Mouse (Mus musculus) heart, postnatal 0 days (tissue): ENCODE data around the gene Fhl2. TPM values are rescaled to one million over a fixed set of nuclear protein-coding genes. Genes with fewer than 3 reads are reported as not detected.

ENCODE experiments used
- ATAC-seq: fragments of 200-750 bp; cut with Nextera tagmentation; 2 replicates; pipeline ENCODE4 v1.8.0; 2017; ENCODE audit warnings: low read depth, moderate number of reproducible peaks, moderate library complexity; ENCODE audit not compliant: insufficient read depth
- DNase-seq: peaks from one replicate; pipeline ENCODE4 v3.0.0-alpha.2; 2016; ENCODE audit warnings: low spot score
- H3K27ac ChIP-seq: fragments of 300-500 bp; sonication (generic); 2 replicates; pipeline ENCODE4 v1.5.1; 2014; ENCODE audit warnings: low read depth, mild to moderate bottlenecking
- H3K27me3 ChIP-seq: fragments of 300-500 bp; sonication (generic); 2 replicates; pipeline ENCODE4 v1.6.1; 2014; ENCODE audit warnings: low read length, mixed read lengths; ENCODE audit not compliant: control insufficient read depth, insufficient read depth
- H3K36me3 ChIP-seq: fragments of 300-500 bp; sonication (generic); replicated peaks from 2 replicates; pipeline ENCODE4 v1.6.1; 2014; ENCODE audit warnings: low read length, mixed read lengths; ENCODE audit not compliant: control insufficient read depth, insufficient read depth
- H3K4me1 ChIP-seq: fragments of 300-500 bp; sonication (generic); 2 replicates; pipeline ENCODE4 v1.6.1; 2014; ENCODE audit warnings: antibody characterized with exemption; ENCODE audit not compliant: control insufficient read depth, insufficient read depth
- H3K4me2 ChIP-seq: fragments of 300-500 bp; sonication (generic); 2 replicates; pipeline ENCODE4 v1.6.1; 2014; ENCODE audit warnings: low read depth, mild to moderate bottlenecking, low read length, moderate library complexity
- H3K4me3 ChIP-seq: fragments of 300-500 bp; sonication (generic); 2 replicates; pipeline ENCODE4 v1.5.1; 2014; ENCODE audit warnings: low read depth, low read length
- H3K9ac ChIP-seq: fragments of 300-500 bp; sonication (generic); replicated peaks from 2 replicates; pipeline ENCODE4 v1.6.1; 2014; ENCODE audit warnings: low read depth, low read length, mixed read lengths
- H3K9me3 ChIP-seq: fragments of 300-500 bp; sonication (generic); replicated peaks from 2 replicates; pipeline ENCODE4 v1.6.1; 2016; ENCODE audit warnings: low read length; ENCODE audit not compliant: control insufficient read depth
- CTCF ChIP-seq: IDR thresholded peaks from 2 replicates; pipeline ENCODE4 v1.5.1; 2016; ENCODE audit warnings: antibody characterized with exemption, control low read depth, low read depth
- EP300 ChIP-seq: IDR thresholded peaks from 2 replicates; pipeline ENCODE4 v1.6.1; 2016; ENCODE audit warnings: antibody characterized with exemption, low read depth
- WGBS: fragments of 180-500 bp; shearing (Covaris S2); extraction: QIAGEN DNeasy Blood & Tissue Kit; methylation state at CpG from one replicate; pipeline ENCODE4 v1.1.7; 2014; 5-methylcytosine and 5-hydroxymethylcytosine counted together
- polyA plus RNA-seq: library from polyadenylated mRNA; unstranded; fragments of >200 nt; fragmentation: Nextera tagmentation; extraction: Ambion mirVana; gene quantifications from 2 replicates; pipeline ENCODE4 v1.2.1, GENCODE M21; 2015
- total RNA-seq: library from RNA; depleted of rRNA; stranded (reverse); fragments of >200 nt; gene quantifications from 2 replicates; pipeline ENCODE4 v1.2.3, GENCODE M21; 2014; ENCODE audit warnings: low replicate concordance; rRNA removed

Gene Fhl2
- total and polyA plus RNA-seq, 2 experiments from 2014 or later, result 1,129 to 2,942 TPM

DNA sequence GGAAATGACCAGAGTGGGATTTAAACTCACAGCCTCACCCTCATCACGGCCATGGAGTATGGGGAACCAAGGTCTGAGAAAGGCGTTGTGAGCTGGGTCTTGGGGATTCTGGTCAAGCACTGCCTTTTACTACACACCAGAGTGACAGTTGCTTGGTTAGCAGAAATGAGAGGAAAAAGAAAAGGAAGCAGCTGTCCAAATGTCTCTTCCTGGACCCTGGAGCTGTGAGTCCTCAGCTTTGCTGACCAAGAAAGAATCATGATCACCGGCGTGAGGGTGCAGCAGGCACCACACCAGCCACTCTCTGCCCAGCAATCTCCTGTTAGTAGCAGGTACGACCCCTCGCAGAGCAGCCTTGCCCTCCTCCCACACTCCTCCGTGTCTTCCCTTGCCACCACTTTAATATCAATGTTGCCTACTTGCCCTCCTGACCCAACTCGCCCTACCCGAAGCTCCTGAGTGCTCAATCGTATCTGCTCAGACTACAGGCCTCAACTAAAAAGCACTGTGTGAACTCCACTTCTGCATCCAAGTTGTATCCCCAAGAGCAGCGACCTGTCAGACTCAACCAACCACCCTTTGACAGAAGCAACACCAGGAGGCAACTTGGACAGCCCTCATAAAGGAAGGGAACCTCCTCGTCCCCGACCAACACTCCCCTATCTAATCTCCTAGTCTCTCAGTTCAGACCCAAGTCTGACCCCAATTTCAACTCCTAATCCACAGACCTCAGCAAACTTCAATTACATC is 105.3 kb downstream of the Fhl2 start:
- DNase-seq (no peak), ATAC-seq (no peak)
- peak overlapping the region; percentile 98 for H3K4me2 ChIP-seq
- no peaks in the 10 kb centered on the region for H3K36me3 ChIP-seq
- H3K27me3 ChIP-seq, result no peaks in the 10 kb centered on the region
- H3K27ac ChIP-seq, result peak overlapping the region; percentile 79
- H3K4me3 ChIP-seq, result peak overlapping the region; percentile 84
- peak overlapping the region; percentile 90 for H3K9ac ChIP-seq
- no peaks in the 10 kb centered on the region for H3K9me3 ChIP-seq
- peaks cover 5% of the 10 kb centered on the region for H3K4me1 ChIP-seq
- TF ChIP-seq EP300 (no peak), CTCF (no peak)
- WGBS, result 41% methylated on average over 13 of the region's 13 CpGs

DNA sequence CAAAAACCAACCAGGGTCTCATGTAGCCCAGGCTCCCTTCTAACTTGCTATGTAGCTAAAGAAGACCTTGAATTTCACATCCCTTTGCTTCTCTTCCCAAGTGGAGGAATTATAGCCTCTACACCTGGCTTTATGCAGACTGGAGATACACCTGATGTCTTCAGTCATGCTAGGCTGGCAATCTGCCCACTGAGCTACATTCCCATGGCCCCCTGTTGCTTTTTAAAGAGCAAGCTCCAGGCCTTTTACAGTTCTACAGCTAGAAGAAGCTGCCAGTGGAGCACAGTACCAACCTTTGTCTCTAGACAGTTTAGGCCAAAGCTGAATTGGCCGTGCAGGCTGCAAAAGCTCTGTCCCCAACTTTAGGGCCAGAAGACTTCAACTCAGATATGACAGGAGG is 106.4 kb downstream of the Fhl2 start:
- ATAC-seq, result no peak
- no peak for TF ChIP-seq EP300
- TF ChIP-seq CTCF, result no peak

DNA sequence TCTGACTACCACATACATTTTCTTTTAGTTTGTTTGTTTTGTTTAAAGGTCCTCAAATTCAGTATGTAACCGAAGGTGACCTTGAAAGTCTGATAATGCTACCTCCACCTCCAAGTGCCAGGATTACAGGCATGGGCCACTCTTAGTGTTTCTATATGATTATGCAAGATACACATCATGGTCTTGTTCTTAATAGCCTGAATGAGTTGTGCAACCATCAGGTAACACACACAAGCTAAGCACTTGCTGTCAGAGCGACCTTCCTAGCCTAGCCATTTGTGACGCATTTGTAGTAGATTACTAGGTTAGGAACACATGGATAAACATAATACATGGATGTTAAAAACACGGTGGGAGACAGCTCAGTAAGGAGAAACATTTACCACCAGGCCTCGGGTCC is 113.8 kb downstream of the Fhl2 start:
- H3K4me3 ChIP-seq, result no peak overlapping the region
- DNase-seq (no peak), ATAC-seq (no peak)
- H3K27me3 ChIP-seq, result no peaks in the 10 kb centered on the region
- H3K9me3 ChIP-seq, result no peaks in the 10 kb centered on the region
- no peak overlapping the region for H3K9ac ChIP-seq
- TF ChIP-seq EP300, result no peak
- no peak for TF ChIP-seq CTCF
- WGBS, result 78% methylated on average over 5 of the region's 5 CpGs
- H3K27ac ChIP-seq, result no peak overlapping the region
- no peaks in the 10 kb centered on the region for H3K4me1 ChIP-seq
- H3K4me2 ChIP-seq, result no peak overlapping the region
- H3K36me3 ChIP-seq, result no peaks in the 10 kb centered on the region

More for the DNA sequence above, 106.4 kb downstream of the Fhl2 start:
- no peak overlapping the region for H3K27ac ChIP-seq
- H3K4me1 ChIP-seq, result peaks cover 5% of the 10 kb centered on the region
- H3K4me3 ChIP-seq, result no peak overlapping the region
- no peak overlapping the region for H3K9ac ChIP-seq
- no peaks in the 10 kb centered on the region for H3K27me3 ChIP-seq
- no peaks in the 10 kb centered on the region for H3K9me3 ChIP-seq
- DNase-seq, result no peak
- WGBS, result 75% methylated on average over 1 of the region's 1 CpGs
- no peaks in the 10 kb centered on the region for H3K36me3 ChIP-seq
- no peak overlapping the region for H3K4me2 ChIP-seq

DNA sequence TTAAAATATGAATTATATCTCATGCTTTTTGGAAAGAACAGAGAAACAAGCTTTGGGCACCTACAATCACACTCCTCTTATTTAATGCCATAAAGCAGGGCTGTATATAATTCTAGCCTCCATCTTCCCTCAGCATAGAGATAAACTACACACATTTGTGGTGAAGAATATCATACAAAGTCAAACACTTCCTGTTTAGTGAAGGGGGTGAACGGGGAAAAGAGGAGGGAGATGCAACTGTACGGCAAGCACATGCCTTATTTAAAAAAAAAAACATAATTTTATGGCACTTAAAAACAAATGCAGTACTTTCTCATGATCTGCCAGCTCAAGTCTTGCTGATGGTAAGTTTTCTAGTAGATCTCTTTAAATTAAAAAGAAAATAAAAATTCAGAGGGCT is 118.7 kb downstream of the Fhl2 start:
- Histone ChIP-seq H3K4me3 (no peak overlapping the region), H3K27me3 (no peaks in the 10 kb centered on the region), H3K4me1 (no peaks in the 10 kb centered on the region), H3K9me3 (no peaks in the 10 kb centered on the region), H3K4me2 (no peak overlapping the region), H3K27ac (no peak overlapping the region), H3K36me3 (peaks cover 20% of the 10 kb centered on the region), H3K9ac (no peak overlapping the region)
- DNase-seq, result no peak
- no peak for TF ChIP-seq CTCF
- TF ChIP-seq EP300, result no peak
- ATAC-seq, result no peak
- WGBS, result 76% methylated on average over 2 of the region's 2 CpGs

DNA sequence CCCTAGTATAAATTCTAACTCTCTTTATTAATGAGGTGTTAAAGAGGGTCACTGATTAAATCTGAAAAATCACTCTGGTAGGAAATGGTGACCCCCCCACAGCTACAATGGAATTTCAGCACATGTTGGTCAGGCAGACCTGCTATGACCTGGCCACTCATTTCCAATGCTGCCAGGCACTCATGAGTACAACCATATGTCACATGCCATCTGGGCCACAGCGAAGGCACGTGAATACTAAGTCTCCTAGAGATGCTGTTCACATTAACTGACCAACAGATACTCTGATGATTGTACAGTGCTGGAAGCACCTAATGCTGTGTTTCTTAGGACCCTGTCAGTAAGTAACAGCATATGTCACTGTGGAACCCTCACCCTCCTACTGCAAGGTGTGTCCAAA is 122.0 kb downstream of the Fhl2 start:
- Histone ChIP-seq H3K36me3 (peaks cover 31% of the 10 kb centered on the region), H3K4me2 (no peak overlapping the region)

More for the DNA sequence above, 122.0 kb downstream of the Fhl2 start:
- Histone ChIP-seq H3K27ac (no peak overlapping the region), H3K9me3 (no peaks in the 10 kb centered on the region), H3K27me3 (no peaks in the 10 kb centered on the region), H3K4me3 (no peak overlapping the region), H3K9ac (no peak overlapping the region), H3K4me1 (no peaks in the 10 kb centered on the region)
- no peak for DNase-seq
- no peak for ATAC-seq
- TF ChIP-seq EP300 (no peak), CTCF (no peak)
- 89% methylated on average over 2 of the region's 2 CpGs for WGBS

Other genes with a start within 250 kb of the Fhl2 start
- gene Gpr45, start 244.1 kb downstream of the Fhl2 start, total RNA-seq, result not detected in 2 replicates
- 1.00 and 1.0 TPM in 2 replicates for gene Gpr45, start 244.1 kb downstream of the Fhl2 start, polyA plus RNA-seq
- 8.7 and 18.7 TPM in 2 replicates for gene Tgfbrap1, start 98.3 kb downstream of the Fhl2 start, total RNA-seq
- 3.6 and 4.5 TPM in 2 replicates for gene Tgfbrap1, start 98.3 kb downstream of the Fhl2 start, polyA plus RNA-seq
- gene AI597479, start 98.3 kb downstream of the Fhl2 start, total RNA-seq, result 14.8 and 18.5 TPM in 2 replicates
- gene AI597479, start 98.3 kb downstream of the Fhl2 start, polyA plus RNA-seq, result 15.4 and 17.1 TPM in 2 replicates
- gene Nck2, start 247.6 kb upstream of the Fhl2 start, total RNA-seq, result 47.8 and 49.7 TPM in 2 replicates
- 17.6 and 17.7 TPM in 2 replicates for gene Nck2, start 247.6 kb upstream of the Fhl2 start, polyA plus RNA-seq